Mouse (Mus musculus): ENCODE measurements around the gene Celf5.

- TF ChIP-seq CTCF (IDR thresholded peaks at IDR 0.05; ENCODE audit: extremely low read depth, insufficient read depth, insufficient read length, insufficient replicate concordance) (no peak), POLR2A (IDR thresholded peaks at IDR 0.05; ENCODE audit: low read depth, low read length) (no peak)
Measured at GRCm38 (mm10) chr10:81419111-81419928, 63.2 kb downstream of the Celf5 start.

Measured in spleen, adult 2 months (tissue).